Comparison of ENCODE assay signal across 8 mouse cellular contexts in the genomic region with DNA sequence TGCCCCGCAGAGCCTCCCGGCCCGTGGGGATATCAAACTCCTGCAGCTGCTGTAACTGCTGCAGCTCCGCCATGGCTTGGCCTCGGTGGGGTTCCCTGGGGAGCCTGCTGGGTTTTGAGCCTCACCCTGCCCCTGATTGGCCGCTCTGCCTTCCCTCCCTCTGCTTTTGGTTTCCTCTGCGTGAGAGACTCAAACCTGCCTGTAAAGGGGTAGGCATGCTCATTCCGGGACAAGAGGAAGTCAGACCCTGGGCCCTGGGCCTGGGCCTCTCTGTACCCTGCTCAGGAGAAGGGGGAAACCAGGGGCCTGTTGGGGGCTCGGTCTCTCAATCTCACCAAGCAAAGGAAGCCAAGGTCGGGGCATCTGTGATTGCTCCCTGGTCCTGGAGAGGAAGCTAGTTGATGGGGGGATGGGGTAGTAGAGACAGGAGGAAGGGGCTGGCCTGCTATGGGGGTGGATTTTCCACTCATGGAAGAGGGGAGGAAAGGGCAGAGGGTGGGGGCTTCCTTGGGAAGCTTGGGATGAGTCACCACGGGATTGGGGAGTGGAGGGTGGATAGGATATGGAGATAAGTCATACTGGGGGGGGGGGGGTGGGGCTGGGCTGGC. TPM values are rescaled to one million over a fixed set of nuclear protein-coding genes. Genes with fewer than 3 reads are reported as not detected.
A peak's percentile ranks its signal among the peaks of the same experiment; 100 is the strongest.
DNase-seq lines count a peak whose midpoint lies in the region; ATAC-seq and TF ChIP-seq lines count a peak whose summit lies in the region.

A gene (minus strand): TSS at position 403 of the 608 bp plus-strand sequence.

- H3K36me3 ChIP-seq in MEL (ENCODE audit: control insufficient read depth in 1 of 2, insufficient read depth in 2 of 2, low read length in 2 of 2): peaks cover 0 to 16% of the 10 kb centered on the region in 2 experiments; a peak in 2 of 4 replicates
- H3K36me3 ChIP-seq in intestine, embryonic 16.5 days (ENCODE audit: control insufficient read depth, insufficient read depth, low read length): no peaks in the 10 kb centered on the region

- peak in 1 of 2 experiments; percentile 48; a peak in 1 of 4 replicates for TF ChIP-seq EP300 in MEL (IDR thresholded peaks at IDR 0.05; ENCODE audit: low read depth in 1 of 2, low read length in 2 of 2)

- H3K4me3 ChIP-seq in MEL (ENCODE audit: control insufficient read depth in 1 of 2, insufficient read depth in 1 of 2, low read depth in 2 of 2, low read length in 2 of 2): peak within 1 kb of the TSS; percentile 30 to 31
- H3K4me3 ChIP-seq in intestine, embryonic 16.5 days (ENCODE audit: low read length): peak within 1 kb of the TSS; percentile 33

- H3K4me1 ChIP-seq in MEL (ENCODE audit: control insufficient read depth in 1 of 2, insufficient read depth in 2 of 2, low read length in 2 of 2): peaks cover 10 to 44% of the 10 kb centered on the region in 2 experiments
- H3K4me1 ChIP-seq in intestine, embryonic 16.5 days (ENCODE audit: control insufficient read depth, insufficient read depth, low read length): peaks cover 9% of the 10 kb centered on the region

- H3K27me3 ChIP-seq in MEL (ENCODE audit: control insufficient read depth in 1 of 2, insufficient read depth in 2 of 2, low read length in 2 of 2): no peaks in the 10 kb centered on the region
- no peaks in the 10 kb centered on the region for H3K27me3 ChIP-seq in intestine, embryonic 16.5 days (replicated peaks; ENCODE audit: control insufficient read depth, insufficient read depth, low read length)

- intact Hi-C loops in gastrocnemius, postnatal 14 days (cut with DNase I; ENCODE audit: low total_unique reads): no loop called here

- TF ChIP-seq CTCF in MEL (IDR thresholded peaks at IDR 0.05 in 2 of 3, conservative IDR thresholded peaks at IDR 0.05 in 1 of 3; ENCODE audit: control insufficient read depth in 1 of 3, insufficient read depth in 1 of 3, low read depth in 2 of 3, low read length in 3 of 3, poor library complexity in 1 of 3, severe bottlenecking in 1 of 3): no peak

- peak in 1 of 2 experiments; percentile 60; a peak in 1 of 4 replicates for TF ChIP-seq POLR2A in MEL (IDR thresholded peaks at IDR 0.05; ENCODE audit: control insufficient read depth in 1 of 2, insufficient read depth in 1 of 2, low read depth in 1 of 2, low read length in 2 of 2, poor library complexity in 1 of 2)

- H3K9me3 ChIP-seq in MEL (replicated peaks; ENCODE audit: insufficient read depth, low read length): no peaks in the 10 kb centered on the region
- H3K9me3 ChIP-seq in intestine, embryonic 16.5 days (ENCODE audit: control insufficient read depth, low read length): no peaks in the 10 kb centered on the region

- H3K27ac ChIP-seq in MEL (ENCODE audit: control insufficient read depth, low read depth, low read length): peak within 1 kb of the TSS; percentile 27
- H3K27ac ChIP-seq in intestine, embryonic 16.5 days (ENCODE audit: low read length): peak within 1 kb of the TSS; percentile 57

- H3K79me2 ChIP-seq in MEL (ENCODE audit: control insufficient read depth, insufficient read depth, low read length, poor library complexity): no peaks in the 10 kb centered on the region; the same call in 1 of the 2 replicates

- peak within 1 kb of the TSS; percentile 52 for H3K9ac ChIP-seq in MEL (ENCODE audit: control insufficient read depth, low read depth, low read length, poor library complexity, severe bottlenecking)
- peak within 1 kb of the TSS; percentile 38 for H3K9ac ChIP-seq in intestine, embryonic 16.5 days (ENCODE audit: low read depth, low read length)

- ATAC-seq in intestine, embryonic 16.5 days: peak; percentile 62

- 19% methylated on average over 11 of the region's 11 CpGs for WGBS in intestine, embryonic 16.5 days

- H3K4me2 ChIP-seq in intestine, embryonic 16.5 days (ENCODE audit: low read depth, low read length): peak within 1 kb of the TSS; percentile 17

- DNase-seq in A20 (ENCODE audit: low read depth, low spot score) (peak; percentile 92), MEL (ENCODE audit: low read depth, low spot score) (peak; percentile 90)
- peak; percentile 52 for DNase-seq in gastrocnemius, postnatal 14 days
- peak; percentile 80 to 84 for DNase-seq in lung, adult 18-20 months
- peak; percentile 50 to 66 for DNase-seq in spleen, postnatal 14 days (ENCODE audit: low spot score in 2 of 2)
- DNase-seq in layer of hippocampus, adult 9-10 months (ENCODE audit: low spot score): no peak
- DNase-seq in urinary bladder, postnatal 14 days (ENCODE audit: low spot score): no peak

- TF ChIP-seq RAD21 in MEL (IDR thresholded peaks at IDR 0.05; ENCODE audit: low read depth, low read length): no peak

TF ChIP-seq in MEL, 35 proteins besides CTCF, POLR2A, EP300 and RAD21:
- 0 out of 2 replicates have a peak, but pooled peaks have one; percentile 28 for TF ChIP-seq NELFE (IDR thresholded peaks at IDR 0.05; ENCODE audit: low read depth, low read length)
- peak; percentile 55; the same call in 1 of the 2 replicates for TF ChIP-seq TBP (IDR thresholded peaks at IDR 0.05; ENCODE audit: low read depth, low read length)
- TF ChIP-seq SMC3 (IDR thresholded peaks at IDR 0.05; ENCODE audit: low read depth, low read length): no peak
- no peak for TF ChIP-seq GABPA (IDR thresholded peaks at IDR 0.05; ENCODE audit: low read depth, low read length)
- no peak for TF ChIP-seq E2F4 (IDR thresholded peaks at IDR 0.05; ENCODE audit: borderline replicate concordance, low read depth, low read length)
- no peak for TF ChIP-seq MYC (IDR thresholded peaks at IDR 0.05; ENCODE audit: low read depth, low read length)
- no peak for TF ChIP-seq POLR2AphosphoS2 (IDR thresholded peaks at IDR 0.05; ENCODE audit: low read length)
- TF ChIP-seq KAT2A (conservative IDR thresholded peaks at IDR 0.05; ENCODE audit: low read depth, low read length): no peak
- no peak for TF ChIP-seq NRF1 (IDR thresholded peaks at IDR 0.05; ENCODE audit: insufficient read depth, low read depth, low read length, poor library complexity, severe bottlenecking)
- no peak for TF ChIP-seq ZKSCAN1 (IDR thresholded peaks at IDR 0.05; ENCODE audit: low read depth, low read length)
- TF ChIP-seq ZMIZ1 (IDR thresholded peaks at IDR 0.05; ENCODE audit: low read depth, low read length): no peak
- no peak for TF ChIP-seq UBTF (IDR thresholded peaks at IDR 0.05; ENCODE audit: borderline replicate concordance, insufficient read depth, low read depth, low read length)
- TF ChIP-seq MAFK (IDR thresholded peaks at IDR 0.05; ENCODE audit: borderline replicate concordance, low read depth, low read length): no peak
- no peak for TF ChIP-seq MEF2A (IDR thresholded peaks at IDR 0.05; ENCODE audit: extremely low read depth, insufficient replicate concordance, low read depth, low read length, poor library complexity, severe bottlenecking)
- no peak for TF ChIP-seq CHD1 (IDR thresholded peaks at IDR 0.05; ENCODE audit: low read depth, low read length)
- 0 out of 2 replicates have a peak, but pooled peaks have one; percentile 23 for TF ChIP-seq HCFC1 (IDR thresholded peaks at IDR 0.05; ENCODE audit: low read depth, low read length)
- TF ChIP-seq USF2 (IDR thresholded peaks at IDR 0.05; ENCODE audit: borderline replicate concordance in 1 of 2, insufficient read depth in 1 of 2, low read depth in 1 of 2, low read length in 2 of 2): no peak
- no peak for TF ChIP-seq MYB (IDR thresholded peaks at IDR 0.05; ENCODE audit: low read depth, low read length)
- TF ChIP-seq TAL1 (IDR thresholded peaks at IDR 0.05; ENCODE audit: low read length): peak; percentile 70
- TF ChIP-seq SIN3A (IDR thresholded peaks at IDR 0.05; ENCODE audit: low read length): no peak
- TF ChIP-seq ELF1 (IDR thresholded peaks at IDR 0.05; ENCODE audit: low read depth, low read length): no peak
- peak; percentile 64 for TF ChIP-seq TCF12 (IDR thresholded peaks at IDR 0.05; ENCODE audit: low read depth, low read length)
- peak; percentile 38; the same call in 1 of the 2 replicates for TF ChIP-seq ETS1 (IDR thresholded peaks at IDR 0.05; ENCODE audit: low read depth, low read length)
- no peak; the same call in 1 of the 2 replicates for TF ChIP-seq MXI1 (IDR thresholded peaks at IDR 0.05; ENCODE audit: low read depth, low read length)
- no peak for TF ChIP-seq BHLHE40 (IDR thresholded peaks at IDR 0.05; ENCODE audit: borderline replicate concordance, low read depth, low read length)
- TF ChIP-seq JUND (IDR thresholded peaks at IDR 0.05; ENCODE audit: low read depth, low read length): no peak
- no peak for TF ChIP-seq ZC3H11A (IDR thresholded peaks at IDR 0.05; ENCODE audit: low read depth, low read length)
- no peak; the same call in 1 of the 2 replicates for TF ChIP-seq RCOR1 (IDR thresholded peaks at IDR 0.05; ENCODE audit: low read depth, low read length)
- TF ChIP-seq MAZ (IDR thresholded peaks at IDR 0.05; ENCODE audit: low read depth, low read length): peak; percentile 54; the same call in 1 of the 2 replicates
- TF ChIP-seq CHD2 (IDR thresholded peaks at IDR 0.05; ENCODE audit: low read length): no peak
- TF ChIP-seq GATA1 (IDR thresholded peaks at IDR 0.05; ENCODE audit: low read depth, low read length): 0 out of 2 replicates have a peak, but pooled peaks have one; percentile 1
- TF ChIP-seq MAX (IDR thresholded peaks at IDR 0.05; ENCODE audit: low read length): no peak
- TF ChIP-seq ZNF384 (IDR thresholded peaks at IDR 0.05; ENCODE audit: low read depth, low read length): no peak
- TF ChIP-seq POLR2AphosphoS5 (IDR thresholded peaks at IDR 0.05; ENCODE audit: borderline replicate concordance, low read depth, low read length): no peak
- TF ChIP-seq USF1 (IDR thresholded peaks at IDR 0.05; ENCODE audit: low read depth, low read length): no peak

RNA-seq across cellular contexts. Expression of the gene that starts here (rescaled TPM):
- 3.2 and 3.3 TPM in 2 replicates for total RNA-seq in MEL (2012; rRNA removed)
- 10 to 100 TPM in 1 of 2 experiments, not detected in 1; 15.4 TPM for polyA plus RNA-seq in MEL (2012; ENCODE audit: insufficient read depth in 1 of 2, insufficient read length in 2 of 2, low read depth in 1 of 2, low replicate concordance in 2 of 2, missing spikeins in 1 of 2)
- total RNA-seq in gastrocnemius, postnatal 14 days (2021): 1 to 10 TPM; 3.3 to 4.9 TPM
- polyA plus RNA-seq in intestine, embryonic 16.5 days (2015; fragmentation: Nextera tagmentation; extraction: Ambion mirVana): 8.7 and 10.3 TPM in 2 replicates

Comparison
In these comparisons a context has a peak if more than half of its experiments do, and no peak if none do; other contexts are left out.
1. DNase-seq: peak in A20 (single experiment), MEL (single experiment), gastrocnemius, postnatal 14 days (single experiment), lung, adult 18-20 months (2 of 2) and spleen, postnatal 14 days (2 of 2); none in layer of hippocampus, adult 9-10 months (single experiment) and urinary bladder, postnatal 14 days (single experiment).